Mouse (Mus musculus): ENCODE results near the gene Shf.
A peak's percentile ranks its signal among the peaks of the same experiment; 100 is the strongest.

Shf gene

DNA sequence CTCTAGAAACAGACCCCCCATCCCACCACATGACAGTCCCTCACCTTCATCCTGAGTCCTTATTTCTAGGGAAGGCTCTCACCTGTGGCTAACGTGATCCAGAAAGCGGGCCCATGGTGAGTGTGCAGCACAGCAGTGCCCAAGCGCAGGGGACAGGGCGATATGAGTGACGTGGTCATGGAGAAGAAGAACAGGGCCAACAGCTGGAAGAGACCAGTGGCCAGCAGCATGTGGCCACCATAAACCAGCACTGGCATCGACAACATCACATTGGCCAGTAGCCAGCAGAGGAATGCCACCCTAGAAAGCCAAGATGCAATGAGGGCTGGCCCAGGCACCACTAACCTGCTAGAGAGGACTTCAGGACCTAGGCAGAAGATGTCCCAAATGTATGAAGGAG is 64.4 kb downstream of the Shf start:
- no peak for DNase-seq (ENCODE audit: low read depth in 1 of 2, low spot score in 2 of 2)

DNA sequence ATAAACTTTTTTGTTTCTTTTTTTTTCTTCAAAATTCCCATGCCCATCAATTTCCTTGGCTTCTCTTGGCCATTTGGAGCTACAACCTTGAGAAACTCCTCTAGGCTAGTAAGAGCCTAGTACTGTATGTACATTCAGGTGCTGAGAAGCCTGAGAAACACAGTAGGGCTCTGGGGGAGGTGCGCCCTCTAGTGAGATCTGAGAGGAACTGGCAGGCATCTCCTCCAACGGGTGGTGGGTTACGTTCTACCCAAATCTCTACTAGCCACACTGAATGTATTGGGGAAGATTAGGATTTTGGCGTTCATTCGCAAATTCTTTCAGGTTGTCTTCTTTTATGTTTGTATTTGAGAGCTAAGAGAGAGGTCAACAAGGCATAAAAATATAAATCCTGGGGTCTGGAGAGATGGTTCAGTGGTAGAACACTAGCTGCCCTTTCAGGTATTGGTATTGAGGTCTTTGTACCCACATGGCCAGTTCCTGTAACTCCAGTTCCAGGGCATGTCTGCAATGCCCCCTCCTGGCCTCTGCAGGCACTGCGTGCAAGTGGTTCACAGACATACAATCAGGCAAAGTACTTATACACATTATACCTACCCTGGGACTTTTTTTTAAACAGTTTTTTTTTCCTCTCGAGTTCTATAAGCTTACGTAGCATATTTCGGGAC is 66.3 kb downstream of the Shf start:
- DNase-seq (ENCODE audit: low read depth in 1 of 2, low spot score in 2 of 2): peak in 1 of 2 experiments; percentile 42

DNA sequence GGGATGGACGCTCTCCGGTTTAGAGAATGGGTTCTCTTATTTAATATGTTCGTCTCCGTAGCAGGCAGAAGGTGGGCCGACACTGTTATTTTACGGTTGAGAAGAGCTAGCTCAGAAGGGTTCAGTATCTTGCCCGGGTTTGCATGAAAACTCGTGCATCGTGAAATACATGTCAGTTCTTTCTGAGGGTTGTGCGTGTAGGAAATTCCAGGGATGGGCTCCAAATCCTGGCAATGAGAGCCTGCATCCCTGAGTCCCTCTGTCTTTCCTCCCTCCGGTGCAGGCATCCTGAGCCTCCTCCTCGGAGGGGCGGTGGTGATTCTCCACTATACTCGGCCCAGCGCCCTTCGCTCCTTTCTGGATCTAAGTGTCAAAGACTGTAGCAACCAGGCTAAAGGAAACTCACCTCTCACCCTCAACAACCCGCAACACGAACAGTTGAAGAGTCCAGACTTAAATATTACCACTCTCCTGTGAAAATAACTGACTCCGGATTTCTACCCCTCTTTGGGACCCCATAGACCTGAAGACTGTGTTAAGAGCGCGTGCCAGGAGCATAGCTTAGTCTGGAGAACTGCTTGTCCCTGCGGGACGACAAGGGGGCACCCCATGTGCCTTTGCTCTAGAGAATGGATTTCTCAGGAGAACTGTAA is 66.9 kb downstream of the Shf start:
- no peak for DNase-seq (ENCODE audit: low read depth in 1 of 2, low spot score in 2 of 2)

DNA sequence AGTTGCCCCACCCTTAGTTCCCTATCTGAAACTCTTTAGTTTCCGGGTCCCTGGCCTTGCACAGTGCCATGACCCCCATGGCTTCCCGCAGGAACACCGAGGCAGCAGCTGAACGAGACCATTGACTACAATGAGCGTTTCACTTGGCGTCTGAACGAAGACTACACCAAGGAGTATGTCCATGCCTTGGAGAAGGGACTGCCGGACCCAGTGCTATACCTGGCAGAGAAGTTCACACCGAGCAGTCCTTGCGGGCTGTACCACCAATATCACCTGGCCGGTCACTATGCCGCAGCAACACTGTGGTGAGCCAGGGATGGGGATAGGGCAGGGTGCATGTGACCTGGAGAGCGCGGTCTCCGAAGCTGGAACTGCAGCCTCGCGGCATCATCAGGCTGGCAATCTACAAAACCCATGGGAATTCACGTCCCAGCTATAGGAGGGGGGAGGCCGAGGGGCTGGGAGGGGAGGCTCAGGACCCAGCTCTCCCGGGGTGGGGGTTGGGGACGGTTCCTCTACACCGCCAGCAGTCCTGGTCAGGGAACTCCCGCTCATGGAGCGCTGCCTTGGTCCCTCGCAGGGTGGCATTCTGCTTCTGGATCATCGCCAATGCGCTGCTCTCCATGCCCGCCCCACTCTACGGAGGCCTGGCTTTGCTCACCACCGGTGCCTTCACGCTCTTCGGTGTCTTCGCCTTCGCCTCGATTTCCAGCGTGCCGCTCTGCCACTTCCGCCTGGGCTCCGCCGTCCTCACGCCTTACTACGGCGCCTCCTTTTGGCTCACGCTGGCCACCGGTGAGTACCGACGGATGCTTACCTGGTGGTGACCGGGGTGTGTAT is 67.7 kb downstream of the Shf start:
- no peak for DNase-seq (ENCODE audit: low read depth in 1 of 2, low spot score in 2 of 2)

DNA sequence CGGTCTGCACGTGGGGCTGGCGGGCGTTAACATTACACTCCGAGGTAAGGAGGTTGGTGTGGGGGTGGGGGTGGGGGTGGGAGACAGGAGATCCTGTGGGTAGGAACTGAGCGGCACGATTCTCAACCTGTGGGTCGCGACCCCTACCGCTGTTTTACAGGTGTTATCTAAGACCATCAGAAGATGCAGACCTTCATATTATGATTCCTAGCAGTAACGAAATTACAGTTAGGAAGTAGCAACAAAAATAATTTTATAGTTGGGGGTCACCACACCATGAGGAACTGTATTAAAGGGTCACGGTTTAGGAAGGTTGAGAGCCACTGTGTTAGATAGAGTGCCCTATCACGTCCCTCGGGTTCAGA is 68.3 kb downstream of the Shf start:
- no peak for DNase-seq (ENCODE audit: low read depth in 1 of 2, low spot score in 2 of 2)

DNA sequence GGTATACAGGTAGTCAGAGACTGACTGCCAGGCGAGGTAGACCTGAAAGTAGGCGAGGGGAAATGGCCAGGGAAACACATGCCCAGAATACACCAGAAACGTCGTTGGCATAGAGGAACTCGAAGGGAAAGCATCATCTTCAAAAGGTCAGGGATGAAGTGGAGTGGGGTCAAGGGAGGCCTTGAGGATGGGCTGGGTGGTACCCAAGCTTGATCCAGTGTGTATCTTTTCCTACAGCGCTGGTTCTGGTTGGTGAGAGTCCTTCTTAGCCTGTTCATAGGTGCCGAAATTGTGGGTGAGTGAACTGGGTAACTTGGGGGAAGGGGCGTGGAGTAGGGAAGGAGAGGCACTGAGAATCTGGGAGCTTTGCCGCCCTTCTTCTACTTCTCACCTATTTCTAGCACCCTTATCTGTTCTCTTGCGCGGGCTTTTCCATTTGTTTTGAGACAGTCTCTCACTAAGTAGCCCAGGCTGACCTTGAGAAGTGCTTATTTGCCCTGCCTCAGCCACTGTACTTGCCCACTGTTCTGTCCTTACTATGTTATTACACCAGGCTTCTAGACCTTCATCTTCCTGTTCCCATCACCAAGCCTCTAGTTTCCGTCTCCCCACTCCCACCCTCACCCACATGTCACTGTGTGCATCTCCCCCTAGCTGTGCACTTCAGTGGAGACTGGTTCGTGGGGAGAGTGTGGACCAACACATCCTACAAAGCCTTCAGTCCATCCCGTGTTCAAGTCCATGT is 68.9 kb downstream of the Shf start:
- no peak for DNase-seq (ENCODE audit: low read depth in 1 of 2, low spot score in 2 of 2)
